Mouse (Mus musculus) gastrocnemius, postnatal 25 days (tissue): ENCODE measurements around the gene Zfp462. TPM values are rescaled to one million over a fixed set of nuclear protein-coding genes. Genes with fewer than 3 reads are reported as not detected.

Experiments used
- DNase-seq: peaks from one replicate; pipeline ENCODE4 v3.0.0; 2022
- total RNA-seq, 2 experiments: library from RNA; stranded (reverse); gene quantifications; 1 replicate in 1 of 2; 2 replicates in 1 of 2; pipeline ENCODE4 v1.2.3; 2021

Gene Zfp462
- total RNA-seq, 2 experiments from 2014 or later: 10.7 to 17.6 TPM

DNA sequence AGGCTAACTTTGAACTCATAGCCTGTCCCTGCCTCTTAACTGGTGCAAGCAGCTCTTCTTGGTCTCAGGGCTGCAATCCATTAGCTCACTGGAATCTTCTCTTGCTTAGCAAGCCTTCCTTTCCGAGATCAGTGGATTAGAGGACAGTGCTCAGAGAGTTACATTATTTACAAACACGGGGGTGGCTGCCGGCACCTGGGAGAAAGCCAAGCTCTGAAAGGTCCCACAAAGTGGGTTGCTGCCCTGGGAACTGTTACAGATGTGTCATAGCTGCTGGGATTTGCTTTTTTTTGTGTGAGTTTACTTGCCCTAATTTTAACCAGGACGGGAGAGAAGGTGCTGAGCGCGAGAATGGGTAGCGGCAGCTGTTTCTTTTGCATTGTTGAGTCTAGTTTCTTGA lies 102.4 kb downstream of the Zfp462 start:
- DNase-seq: no peak

DNA sequence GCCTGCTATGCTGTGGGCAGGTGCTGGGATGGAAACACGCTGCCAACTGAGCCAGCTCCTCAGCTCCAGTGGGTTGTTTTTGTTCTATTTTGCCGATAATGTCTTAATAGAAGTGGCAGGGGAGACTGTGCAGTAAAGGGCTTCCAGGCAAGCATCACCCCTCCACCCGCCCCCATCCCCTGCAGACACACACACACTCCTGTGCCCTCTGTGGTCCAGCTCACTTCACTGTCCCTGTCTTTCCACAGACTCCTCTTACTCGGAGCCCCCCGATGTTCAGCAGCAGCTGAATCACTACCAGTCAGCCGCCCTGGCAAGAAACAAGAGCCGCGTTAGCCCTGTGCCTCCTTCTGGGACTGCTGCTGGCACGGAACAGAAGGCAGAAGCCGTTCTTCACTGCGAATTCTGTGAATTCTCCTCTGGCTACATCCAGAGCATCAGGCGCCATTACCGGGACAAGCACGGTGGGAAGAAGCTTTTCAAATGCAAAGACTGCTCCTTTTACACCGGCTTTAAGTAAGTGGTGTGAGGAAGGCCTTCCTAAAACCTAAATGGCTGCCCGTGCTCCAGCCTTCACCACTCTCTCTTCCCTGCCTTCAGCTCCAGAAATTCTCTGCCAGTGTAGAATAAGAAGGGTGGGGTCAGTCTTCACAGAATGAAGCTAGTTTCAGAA lies 105.2 kb downstream of the Zfp462 start:
- no peak for DNase-seq

DNA sequence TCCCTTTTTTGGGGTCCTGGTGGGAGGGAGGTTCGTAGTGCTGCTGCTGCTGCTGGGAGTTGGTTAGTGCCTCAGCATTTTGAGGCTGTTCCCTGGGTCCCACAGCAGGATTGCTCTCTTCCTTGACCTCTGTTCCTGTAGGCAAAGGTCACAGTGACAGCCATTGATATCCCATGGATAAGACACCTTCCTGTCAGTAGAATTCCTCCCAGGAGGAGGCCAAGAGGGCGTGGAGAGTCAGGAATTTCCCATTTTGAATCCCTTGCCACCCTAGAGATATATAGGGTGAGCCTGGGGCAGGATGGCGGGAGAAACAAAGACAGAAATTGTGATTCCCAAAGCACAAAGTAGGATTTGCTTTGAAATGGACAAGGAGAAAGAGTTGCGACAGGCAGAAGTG lies 106.5 kb downstream of the Zfp462 start:
- DNase-seq: no peak

DNA sequence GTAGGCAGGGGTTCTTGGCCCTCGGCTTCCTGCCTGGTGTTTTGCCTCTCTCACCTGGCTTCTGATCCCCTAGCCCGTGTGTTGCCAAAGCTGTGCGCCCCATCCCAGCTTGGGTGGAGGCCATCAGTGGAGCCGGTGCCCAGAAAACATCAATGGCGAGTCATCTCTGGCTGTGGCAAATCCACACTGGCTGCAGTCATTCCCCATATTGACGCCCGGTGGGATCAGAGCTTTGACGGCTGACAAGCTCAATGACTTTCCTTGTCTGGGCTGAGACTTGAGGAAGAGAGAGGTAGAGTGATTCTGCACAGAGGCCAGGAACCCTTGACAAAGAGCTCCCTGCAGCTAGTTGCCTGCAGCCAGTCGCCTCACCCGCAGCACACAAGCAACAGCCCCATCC lies 107.8 kb downstream of the Zfp462 start:
- no peak for DNase-seq

DNA sequence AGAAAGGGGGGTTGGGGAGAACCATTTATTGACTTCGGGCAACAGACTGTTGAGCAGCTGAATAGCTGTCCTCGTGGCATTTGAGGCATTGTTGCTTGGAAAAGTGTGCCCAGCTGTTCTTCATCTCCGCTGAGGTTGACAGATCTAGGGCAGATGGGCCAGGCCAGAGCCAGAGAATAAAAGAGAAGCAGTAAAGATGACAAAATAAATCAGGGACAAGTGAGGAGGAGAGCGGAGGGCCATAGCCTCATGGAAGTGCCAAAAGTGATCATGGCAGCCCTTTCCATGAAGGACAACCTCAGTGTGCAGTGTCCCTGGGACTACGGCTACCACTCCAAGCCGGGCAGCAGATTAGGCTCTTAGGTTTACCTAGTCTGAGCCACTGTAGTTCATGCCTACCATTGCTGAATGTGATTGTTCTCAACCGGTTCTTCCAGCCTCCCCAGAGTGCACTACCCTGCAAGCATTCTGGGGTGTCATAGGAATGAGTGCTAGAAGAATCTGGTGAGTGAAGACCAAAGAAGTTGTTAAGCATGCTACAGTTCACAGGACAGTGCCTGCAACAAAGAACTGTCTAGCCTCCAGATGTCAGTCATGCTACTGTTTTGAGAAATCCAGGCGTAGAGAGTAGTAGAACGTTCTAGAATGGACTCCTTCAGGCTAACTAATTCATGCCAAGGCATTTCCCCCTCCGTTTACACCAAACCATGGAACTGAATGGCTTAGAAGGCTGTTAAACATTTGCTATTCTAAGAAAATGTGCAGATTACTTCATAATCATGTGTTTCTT lies 113.0 kb downstream of the Zfp462 start:
- DNase-seq: no peak

DNA sequence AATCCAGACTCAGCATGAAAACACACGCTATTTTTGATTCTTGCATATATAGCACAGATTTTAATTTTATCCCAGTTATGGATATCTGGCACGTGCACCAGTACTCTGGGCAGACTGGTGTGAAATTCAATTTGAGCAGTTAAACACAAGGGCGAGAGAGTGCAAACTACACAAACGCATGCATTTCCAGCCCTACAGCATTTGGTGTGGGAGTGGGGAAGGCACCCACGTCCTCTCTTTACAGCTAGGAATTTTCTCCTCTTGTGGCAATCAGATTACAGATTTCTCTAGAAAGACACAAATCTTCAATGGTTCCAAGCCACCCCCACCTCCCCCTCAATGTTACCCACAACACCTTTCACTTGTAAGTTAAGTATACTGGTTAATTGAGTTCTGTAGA lies 114.1 kb downstream of the Zfp462 start:
- DNase-seq: no peak

DNA sequence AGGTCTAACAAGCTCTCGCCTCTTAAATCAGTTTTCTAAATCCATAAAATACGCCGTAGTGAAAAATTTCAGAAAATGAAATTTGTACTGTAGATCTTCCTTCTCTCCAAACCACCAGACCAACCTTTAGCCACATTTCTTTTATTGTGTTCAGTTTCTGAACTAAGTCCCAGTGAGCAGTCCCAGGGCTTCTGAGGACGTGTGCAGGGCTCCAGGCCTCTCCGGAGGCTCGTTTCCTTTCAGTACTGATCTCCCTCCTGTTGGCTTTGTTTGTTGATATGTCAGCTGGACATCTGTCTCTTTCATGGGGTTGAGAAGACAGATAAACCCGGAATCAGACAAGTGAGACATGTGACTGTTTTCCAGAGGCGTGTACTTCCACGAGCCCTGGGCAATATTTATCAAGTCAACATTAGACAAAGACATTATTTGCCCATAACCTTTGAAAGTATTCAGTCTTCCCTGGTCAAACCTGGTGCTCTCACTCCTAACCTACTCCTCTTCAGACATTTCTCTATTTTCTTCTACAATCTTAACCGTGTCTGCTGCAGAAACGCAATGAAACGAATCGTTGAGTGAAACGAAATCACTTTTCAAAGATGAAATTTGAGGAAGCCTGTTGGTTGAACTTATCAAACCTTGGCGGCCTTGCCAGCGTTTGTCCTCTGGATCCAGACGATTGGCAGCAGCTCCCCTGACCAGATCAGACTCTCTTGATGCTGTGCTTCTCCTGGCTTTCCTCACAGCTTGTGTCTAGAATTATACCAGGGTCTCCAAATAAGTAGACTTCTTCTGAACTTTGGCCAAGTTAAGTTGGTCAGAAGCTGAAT lies 121.7 kb downstream of the Zfp462 start:
- DNase-seq: no peak

DNA sequence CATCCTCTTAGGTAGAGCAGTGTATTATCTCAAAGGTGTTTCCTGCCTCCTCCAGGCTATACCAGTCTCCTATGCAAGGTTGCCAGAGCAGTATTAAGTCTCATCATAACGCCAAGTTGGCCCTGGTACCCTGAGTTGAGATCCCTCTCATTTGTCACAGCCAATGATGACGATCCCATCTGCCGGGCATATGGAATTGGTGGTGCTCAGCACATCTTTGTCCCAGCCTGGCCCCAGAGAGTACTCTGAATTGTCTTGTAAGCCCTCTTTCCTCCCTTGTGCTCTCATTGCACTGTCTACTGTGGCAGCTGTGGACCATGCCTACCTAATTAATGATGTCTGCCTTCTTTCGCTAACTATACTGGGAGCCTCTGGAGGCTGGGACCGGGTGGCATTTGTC lies 126.7 kb downstream of the Zfp462 start:
- no peak for DNase-seq

DNA sequence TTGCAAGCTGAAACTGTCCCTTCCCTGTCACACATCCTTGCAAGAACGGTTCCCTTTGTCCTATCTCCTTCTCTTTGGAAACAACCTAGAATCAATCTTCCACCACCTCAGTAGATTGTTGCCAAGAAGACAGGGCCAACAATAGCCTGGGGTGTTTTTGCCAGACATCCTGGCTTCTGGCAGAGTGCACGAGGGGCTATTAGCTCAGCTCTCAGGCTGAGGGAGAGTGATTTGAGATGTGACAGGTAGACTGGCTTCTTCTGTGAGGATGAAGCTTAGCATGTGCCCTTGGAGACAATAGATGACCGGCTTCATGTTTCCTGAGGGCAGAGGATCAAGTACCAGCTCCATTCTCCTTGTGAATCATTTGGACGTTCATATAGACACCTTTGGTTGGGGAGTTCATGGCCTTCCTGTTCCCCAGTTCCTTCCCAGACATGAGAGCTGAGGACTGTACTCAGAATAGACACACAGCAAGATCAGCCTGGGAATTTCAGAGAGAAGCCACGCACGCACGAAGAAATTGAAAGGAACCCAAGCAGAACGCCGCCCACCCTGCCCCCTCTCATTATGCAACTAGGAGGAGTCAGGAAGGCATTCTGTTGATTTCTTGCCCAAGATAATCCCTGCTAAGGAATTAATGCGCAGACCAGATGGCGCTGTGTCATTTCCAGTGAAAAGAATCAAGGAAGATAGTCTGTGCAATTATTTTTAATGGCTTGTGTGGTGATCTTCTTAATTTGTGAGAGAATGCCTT lies 132.5 kb downstream of the Zfp462 start:
- peak; percentile 57 for DNase-seq

DNA sequence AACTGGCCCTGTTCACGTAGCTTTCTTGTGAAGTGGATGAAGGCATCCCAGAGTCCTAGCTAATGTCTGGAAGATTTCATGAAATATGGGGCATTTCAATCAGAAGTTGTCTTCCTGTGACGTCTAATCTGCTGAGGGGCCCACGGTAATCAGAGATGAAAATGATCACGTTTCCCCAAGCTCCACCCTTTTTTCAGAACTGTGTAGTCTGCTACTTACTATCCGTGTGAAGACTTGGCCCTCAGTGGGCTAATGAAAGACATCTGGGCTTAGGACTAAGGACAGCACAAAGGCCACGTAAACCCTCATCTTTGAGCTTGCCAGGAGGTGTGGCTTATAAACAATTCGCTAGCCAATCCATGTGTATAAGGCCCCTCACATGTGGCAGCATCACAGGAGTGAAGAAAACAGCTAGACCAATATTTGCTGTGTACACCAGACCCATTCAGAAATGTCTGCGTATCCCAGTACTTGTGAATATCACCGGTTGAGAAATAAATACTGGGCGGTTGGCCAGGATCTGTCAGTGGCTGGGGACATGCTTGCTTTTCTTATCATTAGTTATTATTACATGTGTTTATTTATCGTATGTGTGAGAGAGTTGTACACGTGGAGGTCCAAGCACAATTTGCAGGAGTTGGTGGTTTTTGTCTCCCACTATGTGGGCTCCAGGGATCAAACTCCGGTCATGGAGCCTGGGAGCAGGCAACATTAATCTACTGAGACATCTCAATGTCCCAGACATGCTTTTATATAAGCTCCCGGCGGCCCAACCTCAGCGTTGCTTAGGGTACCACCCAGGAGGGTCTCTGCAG lies 133.3 kb downstream of the Zfp462 start:
- DNase-seq: no peak

DNA sequence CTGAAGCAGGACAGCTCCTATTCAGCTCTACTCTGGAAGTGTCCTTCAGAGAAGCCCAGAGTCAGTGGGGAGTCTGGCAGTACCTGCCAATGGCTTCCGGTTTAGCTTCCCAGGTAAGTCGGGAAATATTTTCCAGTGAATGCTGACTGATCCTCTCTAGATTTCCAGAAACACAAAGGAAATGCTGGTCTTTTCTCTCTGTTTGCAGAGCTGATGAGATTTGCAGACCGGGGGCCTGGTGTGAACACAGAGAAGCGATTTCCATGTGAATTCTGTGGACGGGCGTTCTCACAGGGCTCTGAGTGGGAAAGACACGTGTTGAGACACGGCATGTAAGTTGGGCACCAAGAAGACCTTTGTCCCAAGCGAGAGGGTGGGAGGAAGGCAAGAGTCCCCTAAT lies 134.2 kb downstream of the Zfp462 start:
- no peak for DNase-seq

DNA sequence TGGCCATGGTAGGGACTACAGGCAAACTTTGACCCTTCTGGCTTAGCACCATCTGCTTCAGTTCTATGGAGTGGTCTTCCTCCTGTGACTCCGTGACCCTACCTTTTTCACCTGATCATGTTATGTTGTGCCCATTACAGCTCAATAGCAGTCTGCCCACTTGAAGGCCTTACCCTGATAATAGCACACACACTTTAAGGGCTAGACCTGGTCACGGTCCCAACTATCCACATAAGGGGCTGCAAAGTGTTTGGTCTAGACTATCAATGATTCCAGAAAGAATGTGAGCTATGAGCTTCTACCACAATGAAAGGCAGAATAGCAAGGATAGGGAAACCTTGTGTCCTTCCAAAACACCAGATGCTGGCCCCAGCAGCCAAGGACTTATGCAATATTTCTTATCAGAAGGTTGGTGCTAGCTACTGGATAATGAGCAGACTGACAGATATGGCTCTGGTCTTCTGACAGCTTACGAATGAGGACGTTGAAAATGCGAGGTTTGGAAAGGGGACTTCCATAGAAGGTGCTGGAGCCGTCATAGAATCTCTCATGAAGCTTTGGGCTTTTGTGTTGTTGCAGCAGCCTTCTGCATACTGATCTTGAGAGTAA lies 139.3 kb downstream of the Zfp462 start:
- no peak for DNase-seq

DNA sequence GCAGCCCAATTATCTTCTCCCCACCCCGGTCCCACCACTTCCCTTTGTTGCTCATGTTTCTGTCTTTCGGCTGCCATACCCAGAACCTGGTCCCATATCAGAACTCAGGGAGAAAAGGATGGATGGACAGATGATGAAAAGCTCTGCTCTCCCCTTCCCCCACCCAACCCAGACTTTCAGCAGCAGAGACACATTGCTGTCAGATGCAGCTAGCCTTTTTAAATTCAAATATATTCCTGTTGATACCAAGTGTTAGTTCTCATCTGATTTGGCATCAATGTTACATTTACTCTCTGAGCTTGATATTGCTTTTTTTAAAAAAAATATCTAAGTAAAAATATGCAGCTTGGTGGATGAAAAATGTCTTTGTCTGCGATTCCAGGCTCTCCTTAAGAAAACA lies 143.3 kb downstream of the Zfp462 start:
- DNase-seq: no peak

DNA sequence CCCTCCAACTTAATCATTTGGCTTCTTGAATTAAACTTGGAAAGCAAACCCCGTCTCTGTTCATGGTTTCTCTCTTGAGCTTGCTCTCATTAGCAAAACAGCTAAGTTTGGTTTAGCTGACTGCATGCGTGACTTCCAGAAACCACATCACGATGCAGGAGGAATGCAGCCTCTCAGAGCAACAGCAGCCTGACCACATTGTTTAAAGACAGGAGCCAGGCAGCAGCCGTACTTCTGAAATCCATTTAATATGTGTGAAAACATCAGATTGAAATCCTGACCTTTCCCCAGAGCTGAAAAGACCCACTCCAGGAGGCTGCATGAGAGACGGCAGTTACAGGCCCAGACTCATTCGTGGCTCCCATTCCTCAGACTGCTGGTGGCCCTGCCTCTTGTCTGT lies 144.1 kb downstream of the Zfp462 start:
- DNase-seq: no peak

DNA sequence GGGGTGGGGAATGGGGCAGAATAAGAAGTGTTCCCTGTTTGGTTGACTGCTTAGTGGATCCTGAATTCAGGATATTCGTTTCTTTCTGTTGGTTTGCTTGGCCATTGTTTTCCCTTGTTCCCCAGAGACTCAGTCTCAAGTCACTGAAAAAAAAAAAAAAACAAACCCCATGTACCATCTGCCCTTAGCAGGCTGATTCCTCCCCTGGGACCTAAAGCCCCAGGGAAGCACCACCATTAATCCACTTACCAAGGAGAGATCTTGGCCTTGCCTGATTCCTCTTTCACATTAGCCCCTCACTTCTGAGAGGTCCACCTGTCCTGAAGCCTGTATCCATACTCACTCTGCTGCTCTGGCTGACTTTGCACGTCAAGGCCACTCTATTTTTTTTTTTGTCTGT lies 152.3 kb downstream of the Zfp462 start:
- no peak for DNase-seq

DNA sequence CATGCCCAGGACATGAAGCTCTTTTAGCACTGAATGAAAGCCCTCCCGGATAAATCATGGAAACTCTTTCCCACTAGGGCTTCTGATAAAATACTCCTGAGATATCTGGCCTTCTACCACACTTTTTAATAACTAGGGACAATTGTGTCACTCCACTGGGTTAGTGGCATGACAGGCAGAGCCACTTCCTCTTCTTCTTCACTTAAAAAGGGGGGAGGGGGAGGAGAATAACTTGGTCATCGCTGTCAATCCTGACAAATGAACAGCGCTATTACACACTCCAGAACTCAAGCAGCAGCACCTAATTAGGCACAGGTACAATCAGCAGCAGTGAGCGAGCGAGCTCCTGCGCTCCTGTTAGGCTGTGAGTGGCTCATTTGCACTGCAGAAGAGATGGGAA lies 153.5 kb downstream of the Zfp462 start:
- DNase-seq: no peak

DNA sequence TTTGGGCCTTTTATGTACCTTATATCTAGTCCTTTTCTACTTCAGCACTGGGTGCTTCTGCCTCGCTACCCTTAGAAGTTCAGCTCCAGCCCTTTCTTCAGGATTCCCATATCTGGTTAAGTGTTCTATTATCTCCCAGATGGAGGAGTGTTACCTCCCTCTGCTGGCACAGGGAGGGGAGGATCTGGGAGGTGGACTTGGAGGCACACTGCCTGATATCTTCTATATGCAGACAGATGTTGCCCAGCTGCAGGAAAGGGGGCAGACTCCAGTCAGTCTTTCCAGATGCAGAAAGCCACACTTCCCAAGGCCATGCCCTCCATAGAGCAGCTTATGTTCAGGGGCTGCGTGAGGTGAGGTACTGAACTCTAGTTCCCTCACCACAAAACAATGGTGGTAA lies 156.0 kb downstream of the Zfp462 start:
- no peak for DNase-seq

DNA sequence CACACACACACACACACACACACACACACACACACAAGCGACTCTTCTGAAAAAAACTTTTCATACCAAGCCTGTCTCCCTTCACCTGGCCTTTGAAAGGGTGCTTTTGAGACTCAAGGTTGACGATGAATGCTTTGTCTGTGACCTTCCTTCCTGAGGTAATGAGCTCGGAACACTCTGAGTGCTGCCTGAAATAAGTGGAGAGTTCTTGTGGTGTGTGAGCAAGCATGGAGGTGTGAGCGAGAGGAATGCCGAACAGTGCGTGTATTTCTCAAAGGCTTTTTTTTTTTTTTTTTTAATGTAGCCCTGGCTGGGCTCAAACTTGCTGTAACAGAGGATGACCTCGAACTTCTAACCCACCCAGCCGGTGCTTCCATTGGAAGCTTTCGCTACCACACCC lies 156.8 kb downstream of the Zfp462 start:
- DNase-seq: no peak

DNA sequence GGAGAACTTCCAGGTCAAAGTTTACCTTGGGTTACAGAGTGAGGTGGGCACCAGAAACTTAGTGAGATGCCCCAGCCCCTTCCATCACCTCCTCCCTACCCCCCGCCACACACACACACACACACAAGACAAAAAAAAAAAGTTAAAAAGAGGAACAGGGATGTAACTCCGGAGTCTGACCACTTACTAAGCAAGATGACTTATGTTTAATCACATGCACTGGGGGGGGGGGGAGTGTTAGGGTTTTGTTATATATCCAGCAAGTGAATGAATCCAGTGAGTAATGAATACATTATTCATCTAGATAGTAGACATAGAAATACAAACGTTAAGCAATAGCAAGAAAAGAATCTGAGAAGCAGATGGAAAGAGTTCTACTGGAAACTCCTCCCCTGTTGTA lies 157.5 kb downstream of the Zfp462 start:
- DNase-seq: no peak

DNA sequence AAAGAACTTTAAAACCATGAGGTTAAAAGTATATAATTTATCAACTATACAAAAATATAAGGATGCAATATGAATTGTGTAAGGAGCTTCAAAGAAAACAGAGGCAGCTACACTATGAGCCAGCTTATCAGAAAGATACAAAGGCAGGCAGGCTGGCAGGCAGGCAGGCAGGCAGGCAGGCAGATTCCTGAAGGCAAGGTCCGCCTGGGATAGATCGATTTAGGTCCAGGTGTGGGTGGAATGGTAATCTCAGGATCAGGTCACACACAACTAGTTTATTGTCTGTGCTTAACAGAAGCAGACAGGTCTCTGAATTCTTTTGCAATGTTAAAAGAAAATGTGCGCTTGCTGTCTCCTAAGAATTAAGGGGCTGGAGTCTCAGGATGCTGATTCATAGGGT lies 158.7 kb downstream of the Zfp462 start:
- DNase-seq: no peak
